Mouse (Mus musculus) limb, embryonic 14.5 days (tissue): Measurements from ENCODE around the gene Nxn. TPM values are rescaled to one million over a fixed set of nuclear protein-coding genes. Genes with fewer than 3 reads are reported as not detected.

Source experiments
- ATAC-seq: fragments of 200-750 bp; cut with Nextera tagmentation; 2 replicates; pipeline ENCODE4 v1.8.0; 2017; ENCODE audit warnings: low read depth, moderate number of reproducible peaks, moderate TSS enrichment; ENCODE audit not compliant: low FRiP score
- DNase-seq: peaks from one replicate; pipeline ENCODE4 v3.0.0-alpha.2; 2015; ENCODE audit warnings: low spot score
- H3K27ac ChIP-seq: fragments of 300-500 bp; sonication (generic); replicated peaks from 2 replicates; pipeline ENCODE4 v1.5.1; 2014; ENCODE audit warnings: low read depth, mild to moderate bottlenecking, low read length, moderate library complexity, mixed read lengths
- H3K27me3 ChIP-seq: fragments of 300-500 bp; sonication (generic); 2 replicates; pipeline ENCODE4 v1.6.1; 2014; ENCODE audit warnings: low read length, mixed read lengths; ENCODE audit not compliant: control insufficient read depth, insufficient read depth
- H3K36me3 ChIP-seq: fragments of 300-500 bp; sonication (generic); 2 replicates; pipeline ENCODE4 v1.6.1; 2014; ENCODE audit warnings: mild to moderate bottlenecking, low read length, moderate library complexity, mixed read lengths; ENCODE audit not compliant: control insufficient read depth, insufficient read depth
- H3K4me1 ChIP-seq: fragments of 300-500 bp; sonication (generic); 2 replicates; pipeline ENCODE4 v1.6.1; 2014; ENCODE audit warnings: antibody characterized with exemption, low read length, mixed read lengths; ENCODE audit not compliant: control insufficient read depth, insufficient read depth
- H3K4me2 ChIP-seq: fragments of 300-500 bp; sonication (generic); replicated peaks from 2 replicates; pipeline ENCODE4 v1.6.1; 2014; ENCODE audit warnings: low read depth, mild to moderate bottlenecking, low read length, moderate library complexity; ENCODE audit not compliant: severe bottlenecking
- H3K4me3 ChIP-seq: fragments of 300-500 bp; sonication (generic); replicated peaks from 2 replicates; pipeline ENCODE4 v1.5.1; 2014; ENCODE audit warnings: low read length
- H3K9ac ChIP-seq: fragments of 300-500 bp; sonication (generic); 2 replicates; pipeline ENCODE4 v1.6.1; 2014; ENCODE audit warnings: mild to moderate bottlenecking, low read depth, low read length, moderate library complexity; ENCODE audit not compliant: severe bottlenecking
- H3K9me3 ChIP-seq: fragments of 300-500 bp; sonication (generic); 2 replicates; pipeline ENCODE4 v1.6.1; 2016; ENCODE audit warnings: low read length; ENCODE audit not compliant: control insufficient read depth
- POLR2A ChIP-seq: fragments of 200-500 bp; IDR thresholded peaks from 2 replicates; pipeline ENCODE4 v1.8.0; 2012; ENCODE audit warnings: inconsistent platforms, mild to moderate bottlenecking, moderate library complexity, borderline replicate concordance; ENCODE audit not compliant: insufficient read depth, insufficient read length; ENCODE audit errors: extremely low read depth
- whole genome bisulfite sequencing: fragments of 180-500 bp; shearing (Covaris S2); extraction: QIAGEN DNeasy Blood & Tissue Kit; methylation state at CpG from one replicate; pipeline ENCODE4 v1.1.7; 2014; 5-methylcytosine and 5-hydroxymethylcytosine counted together
- polyA plus RNA-seq, 2 experiments: library from polyadenylated mRNA; depleted of rRNA in 1 of 2; stranded (reverse) in 1 of 2; unstranded in 1 of 2; fragments of >200 nt; fragmentation: Nextera tagmentation in 1 of 2; extraction: Ambion mirVana in 1 of 2; gene quantifications; 2 replicates each; pipeline versions ENCODE4 v1.2.1 to v1.2.3; 2012 to 2014

Gene Nxn
- polyA plus RNA-seq, 2 experiments, result 69.9 to 78.1 TPM

GRCm38 (mm10) chr11:76314140-76314539 is 84.8 kb downstream of the Nxn start:
- peaks cover 44% of the 10 kb centered on the region for H3K4me1 ChIP-seq
- no peak overlapping the region for H3K4me3 ChIP-seq
- no peak for TF ChIP-seq POLR2A
- no peaks in the 10 kb centered on the region for H3K36me3 ChIP-seq
- H3K4me2 ChIP-seq, result no peak overlapping the region
- WGBS, result 53% methylated on average over 6 of the region's 6 CpGs
- no peak overlapping the region for H3K27ac ChIP-seq
- no peaks in the 10 kb centered on the region for H3K27me3 ChIP-seq
- no peak for ATAC-seq
- H3K9ac ChIP-seq, result no peak overlapping the region
- DNase-seq, result no peak
- H3K9me3 ChIP-seq, result no peaks in the 10 kb centered on the region

GRCm38 (mm10) chr11:76312805-76313204 is 86.1 kb downstream of the Nxn start:
- no peaks in the 10 kb centered on the region for H3K27me3 ChIP-seq
- DNase-seq (no peak), ATAC-seq (no peak)
- TF ChIP-seq POLR2A, result no peak
- H3K27ac ChIP-seq, result peak overlapping the region; percentile 76
- H3K4me3 ChIP-seq, result no peak overlapping the region
- no peaks in the 10 kb centered on the region for H3K36me3 ChIP-seq
- H3K9me3 ChIP-seq, result no peaks in the 10 kb centered on the region
- no peak overlapping the region for H3K9ac ChIP-seq
- 13% methylated on average over 4 of the region's 4 CpGs for WGBS
- H3K4me2 ChIP-seq, result 0 out of 2 replicates have a peak overlapping the region, but pooled peaks have one; percentile 14
- peaks cover 46% of the 10 kb centered on the region for H3K4me1 ChIP-seq

- 25% methylated on average over 12 of the region's 12 CpGs for WGBS
- H3K9me3 ChIP-seq, result no peaks in the 10 kb centered on the region
- no peaks in the 10 kb centered on the region for H3K36me3 ChIP-seq
- ATAC-seq (peak; percentile 77), DNase-seq (peak; percentile 56)
- peak overlapping the region; percentile 76 for H3K27ac ChIP-seq
- no peak overlapping the region for H3K4me3 ChIP-seq
- H3K4me2 ChIP-seq, result 0 out of 2 replicates have a peak overlapping the region, but pooled peaks have one; percentile 6
- H3K9ac ChIP-seq, result no peak overlapping the region
- peaks cover 55% of the 10 kb centered on the region for H3K4me1 ChIP-seq
- TF ChIP-seq POLR2A, result no peak
- no peaks in the 10 kb centered on the region for H3K27me3 ChIP-seq
Observed at GRCm38 (mm10) chr11:76311224-76312000, 87.5 kb downstream of the Nxn start.

- TF ChIP-seq POLR2A, result no peak
- Histone ChIP-seq H3K4me1 (peaks cover 69% of the 10 kb centered on the region), H3K27ac (no peak overlapping the region; the same call in 1 of the 2 replicates), H3K4me3 (no peak overlapping the region), H3K9me3 (no peaks in the 10 kb centered on the region), H3K9ac (no peak overlapping the region), H3K36me3 (no peaks in the 10 kb centered on the region), H3K27me3 (no peaks in the 10 kb centered on the region), H3K4me2 (no peak overlapping the region)
- ATAC-seq (no peak), DNase-seq (no peak)
- 10% methylated on average over 5 of the region's 5 CpGs for WGBS
Observed at GRCm38 (mm10) chr11:76309868-76310267, 89.1 kb downstream of the Nxn start.

GRCm38 (mm10) chr11:76309072-76309471 is 89.9 kb downstream of the Nxn start:
- ATAC-seq (no peak), DNase-seq (no peak)
- H3K9me3 ChIP-seq, result no peaks in the 10 kb centered on the region
- H3K4me1 ChIP-seq, result peaks cover 70% of the 10 kb centered on the region
- no peaks in the 10 kb centered on the region for H3K27me3 ChIP-seq
- H3K9ac ChIP-seq, result no peak overlapping the region
- no peak overlapping the region for H3K4me2 ChIP-seq
- no peak overlapping the region for H3K27ac ChIP-seq
- H3K4me3 ChIP-seq, result no peak overlapping the region
- no peak for TF ChIP-seq POLR2A
- WGBS, result 18% methylated on average over 6 of the region's 6 CpGs
- H3K36me3 ChIP-seq, result no peaks in the 10 kb centered on the region
